Mouse (Mus musculus) limb, embryonic 12.5 days (tissue): ENCODE measurements around the gene Olfr1324. TPM values are rescaled to one million over a fixed set of nuclear protein-coding genes. Genes with fewer than 3 reads are reported as not detected.
"Not testable (repeated sequence)": the region's sequence is repeated elsewhere in the genome, so short reads cannot be mapped to it uniquely, and the experiment has no call there.

Source experiments
- ATAC-seq: fragments of 200-750 bp; cut with Nextera tagmentation; 2 replicates; pipeline ENCODE4 v1.8.0; 2017; ENCODE audit warnings: low read depth, moderate TSS enrichment; ENCODE audit not compliant: insufficient number of reproducible peaks, insufficient read depth, low FRiP score, low TSS enrichment
- H3K27ac ChIP-seq: fragments of 300-500 bp; sonication (generic); 2 replicates; pipeline ENCODE4 v1.5.1; 2016; ENCODE audit warnings: mild to moderate bottlenecking, moderate library complexity
- H3K27me3 ChIP-seq: fragments of 300-500 bp; sonication (generic); 2 replicates; pipeline ENCODE4 v1.6.1; 2016; ENCODE audit warnings: mild to moderate bottlenecking, moderate library complexity
- H3K36me3 ChIP-seq: fragments of 300-500 bp; sonication (generic); 2 replicates; pipeline ENCODE4 v1.6.1; 2016; ENCODE audit warnings: mild to moderate bottlenecking, moderate library complexity
- H3K4me1 ChIP-seq: fragments of 300-500 bp; sonication (generic); replicated peaks from 2 replicates; pipeline ENCODE4 v1.6.1; 2016
- H3K4me2 ChIP-seq: fragments of 300-500 bp; sonication (generic); 2 replicates; pipeline ENCODE4 v1.6.1; 2016; ENCODE audit warnings: mild to moderate bottlenecking, moderate library complexity
- H3K4me3 ChIP-seq: fragments of 300-500 bp; sonication (generic); replicated peaks from 2 replicates; pipeline ENCODE4 v1.5.1; 2016; ENCODE audit warnings: mild to moderate bottlenecking
- H3K9ac ChIP-seq: fragments of 300-500 bp; sonication (generic); replicated peaks from 2 replicates; pipeline ENCODE4 v1.6.1; 2016; ENCODE audit warnings: mild to moderate bottlenecking, moderate library complexity
- H3K9me3 ChIP-seq: fragments of 300-500 bp; sonication (generic); 2 replicates; pipeline ENCODE4 v1.6.1; 2016; ENCODE audit warnings: mild to moderate bottlenecking, moderate library complexity
- WGBS: fragments of 180-500 bp; shearing (Covaris S2); methylation state at CpG from one replicate; pipeline ENCODE4 v1.1.7; 2016; 5-methylcytosine and 5-hydroxymethylcytosine counted together
- polyA plus RNA-seq: library from polyadenylated mRNA; unstranded; fragments of >200 nt; fragmentation: Nextera tagmentation; extraction: Ambion mirVana; gene quantifications from 2 replicates; pipeline ENCODE4 v1.2.1, GENCODE M21; 2016

Olfr1324 gene
- not detected in 2 replicates for polyA plus RNA-seq

DNA sequence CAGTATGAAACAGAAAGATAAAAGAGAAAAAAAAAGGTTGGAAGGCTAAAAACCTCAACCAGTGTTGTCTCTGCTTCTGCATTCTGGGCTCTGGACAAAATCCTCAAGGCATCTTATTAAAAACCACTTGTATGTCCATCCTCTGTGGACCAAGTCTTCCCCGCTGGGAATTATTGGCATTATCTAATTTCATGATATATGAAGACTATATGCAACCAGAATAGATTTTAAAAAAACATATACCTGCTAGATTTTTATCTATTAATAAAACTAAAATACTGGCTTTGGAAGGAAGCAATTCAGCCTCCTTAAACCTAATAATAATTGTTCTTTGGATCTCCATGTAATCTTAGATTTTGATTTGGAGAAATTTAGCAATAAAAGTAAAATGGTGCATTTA is at the start of gene Olfr1324:
Gene Olfr1324, minus strand, starts transcription at position 101 of the 400 bp plus-strand sequence.
- H3K36me3 ChIP-seq, result no peaks in the 10 kb centered on the region
- no peaks in the 10 kb centered on the region for H3K4me1 ChIP-seq
- no peaks in the 10 kb centered on the region for H3K27me3 ChIP-seq
- H3K4me2 ChIP-seq, result no peak within 1 kb of the TSS
- no peaks in the 10 kb centered on the region for H3K9me3 ChIP-seq
- H3K4me3 ChIP-seq, result no peak within 1 kb of the TSS
- no peak for ATAC-seq
- H3K27ac ChIP-seq, result no peak within 1 kb of the TSS
- H3K9ac ChIP-seq, result no peak within 1 kb of the TSS
- WGBS, result 94% methylated on average over 1 of the region's 1 CpGs

DNA sequence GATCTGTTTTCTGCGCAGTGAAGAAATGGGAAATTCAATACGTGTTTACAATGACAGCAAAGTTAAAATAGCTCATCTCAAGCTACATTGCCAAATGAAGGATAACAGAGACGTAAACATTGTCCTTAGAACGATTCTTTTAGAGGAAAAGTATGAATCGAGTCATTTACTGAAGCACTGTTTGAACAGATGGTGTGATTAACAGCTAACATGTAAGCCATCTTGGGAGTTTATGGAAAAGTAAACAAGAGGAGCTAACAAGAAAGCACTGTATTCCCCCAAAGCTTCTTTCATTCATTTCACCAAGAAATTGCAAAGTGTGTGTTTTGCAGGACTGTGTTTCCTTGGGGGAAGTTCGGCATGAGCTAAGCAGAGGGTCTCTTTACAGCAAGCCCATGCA is 42.0 kb upstream of the Olfr1324 start:
- not testable (repeated sequence) for H3K9me3 ChIP-seq, H3K36me3 ChIP-seq, ATAC-seq, H3K4me1 ChIP-seq, H3K27me3 ChIP-seq, H3K4me3 ChIP-seq, H3K4me2 ChIP-seq, H3K9ac ChIP-seq
- H3K27ac ChIP-seq, result 0 out of 2 replicates have a peak overlapping the region, but pooled peaks have one; percentile 12
- 75% methylated on average over 6 of the region's 6 CpGs for WGBS

DNA sequence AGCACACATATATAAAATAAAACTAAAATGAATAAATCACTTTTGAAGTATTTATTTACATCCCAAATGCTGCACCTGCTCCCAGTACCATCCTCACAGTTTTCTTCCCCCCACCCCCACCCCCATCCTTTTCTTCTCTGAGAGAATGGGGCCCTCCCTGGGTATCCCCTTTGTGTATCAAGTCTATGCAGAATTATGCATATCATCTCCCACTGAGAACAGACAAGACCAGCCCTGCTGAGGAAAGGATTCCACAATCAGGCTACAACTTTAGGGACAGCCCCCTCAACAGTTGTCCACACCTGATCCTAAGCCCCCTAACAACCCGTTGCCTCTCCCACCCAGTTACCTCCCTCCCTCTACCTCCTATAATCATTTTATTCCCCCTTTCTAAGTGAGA is 27.8 kb upstream of the Olfr1324 start:
- Histone ChIP-seq H3K9ac (no peak overlapping the region), H3K27me3 (no peaks in the 10 kb centered on the region), H3K4me3 (no peak overlapping the region), H3K36me3 (no peaks in the 10 kb centered on the region), H3K4me2 (no peak overlapping the region), H3K4me1 (no peaks in the 10 kb centered on the region), H3K9me3 (no peaks in the 10 kb centered on the region), H3K27ac (no peak overlapping the region)
- 35% methylated on average over 1 of the region's 1 CpGs for WGBS
- ATAC-seq, result no peak

DNA sequence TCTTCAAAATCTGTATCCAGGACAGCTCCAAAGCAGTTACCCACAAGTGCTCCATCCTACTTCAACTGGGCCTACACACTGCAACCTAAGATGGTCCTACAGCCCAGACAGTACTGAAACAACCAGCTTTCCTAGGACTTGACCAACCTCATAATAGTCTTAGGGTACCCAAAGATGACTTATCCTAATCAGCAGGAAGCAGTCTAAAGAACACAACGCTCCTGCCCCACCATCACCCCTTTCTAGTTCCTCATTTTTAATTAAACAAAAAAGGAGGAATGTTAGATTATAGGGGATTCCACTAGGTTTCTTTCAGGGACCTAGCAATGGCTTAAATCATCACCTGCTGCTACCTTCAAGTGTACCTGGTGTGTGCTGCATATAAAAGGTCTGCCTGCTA is 15.1 kb upstream of the Olfr1324 start:
- Histone ChIP-seq H3K27ac (no peak overlapping the region), H3K4me3 (no peak overlapping the region), H3K4me2 (no peak overlapping the region), H3K9me3 (no peaks in the 10 kb centered on the region), H3K9ac (no peak overlapping the region), H3K36me3 (no peaks in the 10 kb centered on the region), H3K4me1 (no peaks in the 10 kb centered on the region), H3K27me3 (no peaks in the 10 kb centered on the region)
- no peak for ATAC-seq
- WGBS, result 77% methylated on average over 1 of the region's 1 CpGs

DNA sequence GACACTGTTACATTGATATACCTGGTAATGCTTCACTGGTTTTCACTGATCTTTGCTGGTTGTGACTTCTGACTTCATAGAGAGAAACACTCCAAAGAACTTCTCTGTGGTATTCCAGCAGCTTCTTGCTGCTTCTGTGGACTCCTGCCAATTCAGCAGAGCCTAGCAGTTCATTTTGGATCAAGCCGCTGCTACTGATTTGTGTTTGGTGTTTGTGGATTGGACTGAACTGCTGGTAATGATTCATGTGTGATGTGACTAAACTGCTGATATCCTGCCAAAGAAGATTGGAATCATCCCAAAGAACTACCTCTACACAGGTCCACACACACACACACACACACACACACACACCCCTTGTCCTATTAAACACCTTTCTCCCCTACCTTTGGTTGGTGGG is 14.4 kb upstream of the Olfr1324 start:
- 91% methylated on average over 1 of the region's 1 CpGs for WGBS
- H3K9me3 ChIP-seq, result no peaks in the 10 kb centered on the region
- H3K27ac ChIP-seq, result no peak overlapping the region
- H3K4me3 ChIP-seq, result no peak overlapping the region
- H3K4me2 ChIP-seq, result no peak overlapping the region
- ATAC-seq, result no peak
- H3K9ac ChIP-seq, result no peak overlapping the region
- H3K27me3 ChIP-seq, result no peaks in the 10 kb centered on the region
- no peaks in the 10 kb centered on the region for H3K36me3 ChIP-seq
- H3K4me1 ChIP-seq, result no peaks in the 10 kb centered on the region

DNA sequence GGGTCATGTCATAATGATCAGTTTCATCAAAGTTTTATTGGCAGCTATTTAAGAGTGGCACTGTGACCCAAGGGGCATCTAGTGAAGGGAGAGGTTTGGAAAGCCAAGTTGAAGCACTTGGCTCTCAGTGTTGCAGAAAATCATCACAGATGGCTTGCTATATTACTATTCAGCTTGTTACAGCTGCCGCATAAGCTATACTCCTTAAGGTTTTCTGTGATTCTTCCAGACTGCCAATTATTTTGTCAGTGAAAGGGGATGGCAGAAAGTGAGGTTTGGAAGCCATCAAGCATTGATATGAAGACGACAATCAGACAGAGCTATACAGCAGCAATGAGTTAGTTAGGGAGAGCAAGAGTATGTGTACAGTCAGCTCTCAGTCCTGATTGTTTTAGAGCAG is 4.2 kb upstream of the Olfr1324 start:
- Histone ChIP-seq H3K4me2 (no peak overlapping the region), H3K27ac (no peak overlapping the region), H3K27me3 (no peaks in the 10 kb centered on the region), H3K36me3 (no peaks in the 10 kb centered on the region), H3K4me1 (no peaks in the 10 kb centered on the region), H3K9ac (no peak overlapping the region), H3K9me3 (no peaks in the 10 kb centered on the region), H3K4me3 (no peak overlapping the region)
- ATAC-seq, result no peak
- 88% methylated on average over 2 of the region's 2 CpGs for WGBS

DNA sequence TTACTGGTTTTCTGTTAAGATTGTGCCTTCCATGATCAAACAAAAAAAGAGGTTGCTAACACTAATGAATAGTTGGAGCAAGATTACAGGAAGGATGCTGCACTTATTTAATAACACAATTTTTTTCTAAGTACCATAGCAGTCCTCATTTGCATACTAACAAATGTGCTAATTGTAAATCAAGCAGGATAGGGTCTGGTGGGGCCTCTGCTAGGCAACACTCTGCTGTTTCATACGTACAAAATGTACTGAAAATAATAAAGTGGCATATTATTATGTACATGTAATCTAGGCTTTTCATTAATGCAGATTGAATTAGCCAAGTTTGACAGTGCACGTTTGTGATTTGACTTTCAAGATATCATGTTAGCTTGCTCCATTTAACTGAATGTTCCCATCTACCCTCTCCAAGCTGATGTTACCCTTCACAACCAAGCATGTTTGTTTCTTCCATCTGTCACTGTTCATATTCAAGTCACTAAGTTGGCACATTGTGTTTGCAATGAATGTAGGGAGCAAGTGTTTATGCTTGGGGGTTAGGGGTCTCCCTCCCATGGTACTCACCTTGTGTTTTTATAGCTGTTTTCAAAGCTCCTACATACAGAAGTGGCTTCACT is 478 bp downstream of the Olfr1324 start:
- H3K36me3 ChIP-seq, result no peaks in the 10 kb centered on the region
- H3K27ac ChIP-seq, result no peak overlapping the region
- WGBS, result 63% methylated on average over 2 of the region's 2 CpGs
- no peak overlapping the region for H3K4me3 ChIP-seq
- ATAC-seq, result no peak
- H3K4me2 ChIP-seq, result no peak overlapping the region
- H3K9me3 ChIP-seq, result no peaks in the 10 kb centered on the region
- no peaks in the 10 kb centered on the region for H3K27me3 ChIP-seq
- H3K9ac ChIP-seq, result no peak overlapping the region
- no peaks in the 10 kb centered on the region for H3K4me1 ChIP-seq

DNA sequence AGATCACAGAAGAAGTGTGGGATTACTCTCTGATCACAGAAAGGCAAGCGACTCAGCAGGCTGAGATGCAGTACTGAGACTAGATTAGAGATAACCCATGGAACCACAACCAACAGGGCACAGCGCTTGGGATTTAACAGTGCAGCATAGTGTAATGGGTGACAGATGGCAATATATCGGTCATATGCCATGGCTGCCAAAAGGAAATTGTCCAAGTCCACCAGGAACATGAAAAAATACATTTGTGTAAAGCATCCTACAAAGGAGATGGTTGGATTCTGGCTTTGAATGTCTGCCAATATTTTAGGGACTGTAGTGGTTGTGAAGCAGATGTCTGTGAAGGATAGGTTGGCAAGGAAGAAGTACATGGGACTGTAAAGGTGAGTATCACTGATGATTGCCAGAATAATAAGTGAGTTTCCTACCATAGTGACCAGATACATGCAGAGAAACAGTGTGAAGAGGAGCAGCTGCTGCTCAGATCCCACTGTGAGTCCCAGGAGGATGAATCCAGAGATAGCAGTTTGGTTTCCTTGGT is 2.3 kb downstream of the Olfr1324 start:
- H3K4me3 ChIP-seq, result no peak overlapping the region
- H3K27me3 ChIP-seq, result no peaks in the 10 kb centered on the region
- no peaks in the 10 kb centered on the region for H3K9me3 ChIP-seq
- no peak overlapping the region for H3K9ac ChIP-seq
- 88% methylated on average over 3 of the region's 3 CpGs for WGBS
- H3K27ac ChIP-seq, result no peak overlapping the region
- no peaks in the 10 kb centered on the region for H3K36me3 ChIP-seq
- no peaks in the 10 kb centered on the region for H3K4me1 ChIP-seq
- no peak overlapping the region for H3K4me2 ChIP-seq
- ATAC-seq, result no peak

DNA sequence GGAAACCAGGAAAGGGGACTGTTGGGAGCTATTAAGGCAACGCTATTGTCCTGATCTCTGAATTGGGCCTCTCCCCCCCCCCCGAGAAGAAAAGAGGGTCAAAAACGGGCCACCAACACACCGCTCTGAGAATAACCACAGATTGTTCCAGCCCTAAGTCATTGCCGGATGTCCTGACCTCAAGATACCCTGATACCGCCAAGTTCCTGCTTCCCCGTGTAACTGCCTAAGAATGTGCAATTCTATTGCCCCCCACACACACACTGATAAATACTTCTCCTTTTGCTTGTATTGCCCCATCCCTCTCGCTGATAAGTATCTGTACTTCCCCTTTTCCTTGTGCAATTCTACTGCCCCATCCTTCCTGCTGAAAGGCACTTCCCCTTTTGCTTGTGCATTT is 17.9 kb downstream of the Olfr1324 start:
- H3K9me3 ChIP-seq, H3K4me3 ChIP-seq, H3K4me1 ChIP-seq, H3K27ac ChIP-seq, H3K36me3 ChIP-seq, H3K4me2 ChIP-seq, H3K27me3 ChIP-seq, ATAC-seq, H3K9ac ChIP-seq: not testable (repeated sequence)
- WGBS, result 86% methylated on average over 8 of the region's 8 CpGs

DNA sequence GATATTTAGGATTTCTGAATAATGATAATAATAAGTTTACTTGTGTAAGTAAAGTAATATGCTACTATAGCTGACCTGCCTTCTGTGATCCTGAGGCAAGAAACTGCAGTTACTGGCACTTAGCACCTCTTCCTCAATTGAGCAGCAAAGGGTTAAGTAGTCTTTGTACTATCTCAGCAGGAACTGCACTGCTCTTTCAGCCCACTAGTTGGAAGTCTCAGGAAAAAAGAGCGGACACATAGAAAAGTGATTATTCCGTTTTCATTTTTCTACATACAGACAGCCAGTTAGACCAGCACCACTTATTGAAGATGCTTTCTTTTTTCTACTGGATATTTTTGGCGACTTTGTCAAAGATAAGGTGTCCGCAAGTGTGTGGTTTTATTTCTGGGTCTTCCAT is 37.7 kb downstream of the Olfr1324 start:
- H3K9me3 ChIP-seq, ATAC-seq, H3K9ac ChIP-seq, H3K27me3 ChIP-seq, H3K36me3 ChIP-seq, H3K27ac ChIP-seq, H3K4me1 ChIP-seq, H3K4me2 ChIP-seq, H3K4me3 ChIP-seq: not testable (repeated sequence)
- WGBS, result 87% methylated on average over 4 of the region's 4 CpGs

DNA sequence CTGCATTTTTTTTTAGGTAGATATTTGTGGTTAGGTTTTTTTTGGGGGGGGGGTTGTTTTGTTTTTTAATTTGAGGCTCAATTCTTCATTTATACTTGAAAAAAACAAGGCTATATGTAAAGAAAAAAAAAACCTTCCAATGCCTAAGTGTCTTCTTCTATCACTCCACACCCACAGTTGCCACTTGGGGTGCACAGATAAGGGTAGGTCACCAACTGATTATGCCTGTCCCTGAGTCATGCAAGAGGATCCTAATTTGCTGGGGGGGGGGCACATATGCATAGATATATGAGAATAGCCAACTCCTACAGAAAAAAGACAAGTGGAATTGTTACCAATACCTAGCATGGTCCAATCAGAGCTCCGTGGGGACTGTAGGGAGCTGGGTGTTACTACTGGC is 53.3 kb downstream of the Olfr1324 start:
- Histone ChIP-seq H3K36me3 (no peaks in the 10 kb centered on the region), H3K9ac (no peak overlapping the region), H3K4me2 (no peak overlapping the region), H3K27ac (no peak overlapping the region), H3K4me3 (no peak overlapping the region), H3K4me1 (no peaks in the 10 kb centered on the region), H3K9me3 (peaks cover 21% of the 10 kb centered on the region), H3K27me3 (no peaks in the 10 kb centered on the region)
- no peak for ATAC-seq
- WGBS, result 83% methylated on average over 1 of the region's 1 CpGs
